17 mouse cellular contexts compared by ENCODE assay signal in genomic region chr15:28439702-28440101, GRCm38 (mm10).
"Had no signal": no experiment of that assay in that cellular context is flagged by ENCODE, and none has a peak within 500 bp of the region (broad histone marks: within the 10 kb centered on the region; RNA-seq: fewer than 3 reads in every experiment).

No protein-coding gene starts in this region.

- H3K4me2 ChIP-seq: lung, embryonic 15.5 days; midbrain, embryonic 11.5 days; midbrain, embryonic 13.5 days; midbrain, embryonic 15.5 days; neural tube, embryonic 12.5 days had no signal

- H3K27me3 ChIP-seq: lung, embryonic 15.5 days; megakaryocyte, embryonic 14.5 days; midbrain, embryonic 13.5 days; midbrain, embryonic 15.5 days; neural tube, embryonic 12.5 days had no signal

- H3K4me3 ChIP-seq: lung, embryonic 15.5 days; megakaryocyte, embryonic 14.5 days; midbrain, embryonic 13.5 days; midbrain, embryonic 15.5 days; neural tube, embryonic 12.5 days had no signal

- H3K9ac ChIP-seq: lung, embryonic 15.5 days; midbrain, embryonic 13.5 days; midbrain, embryonic 15.5 days; neural tube, embryonic 12.5 days had no signal

- H3K9me3 ChIP-seq: lung, embryonic 15.5 days; megakaryocyte, embryonic 14.5 days; midbrain, embryonic 13.5 days; midbrain, embryonic 15.5 days; neural tube, embryonic 12.5 days had no signal

- H3K36me3 ChIP-seq: lung, embryonic 15.5 days; midbrain, embryonic 13.5 days; midbrain, embryonic 15.5 days; neural tube, embryonic 12.5 days had no signal

- H3K27ac ChIP-seq: lung, embryonic 15.5 days; macrophage; midbrain, embryonic 13.5 days; midbrain, embryonic 15.5 days; neural tube, embryonic 12.5 days had no signal

- DNase-seq: lung, adult 2 months; lung, postnatal 14 days; lung, postnatal 36 days; right cerebral cortex, postnatal 25 days; right cerebral cortex, postnatal 4 days; spleen, adult 18-20 months; thymus, adult 18-20 months; thymus, postnatal 14 days; thymus, postnatal 36 days had no signal

- ATAC-seq: lung, postnatal 0 days; midbrain, embryonic 13.5 days; midbrain, embryonic 15.5 days had no signal

- H3K4me1 ChIP-seq: lung, embryonic 15.5 days; megakaryocyte, embryonic 14.5 days; midbrain, embryonic 13.5 days; midbrain, embryonic 15.5 days; neural tube, embryonic 12.5 days had no signal
